Mouse (Mus musculus): ENCODE results near the gene Zfp422. TPM values are rescaled to one million over a fixed set of nuclear protein-coding genes. Genes with fewer than 3 reads are reported as not detected.

The Zfp422 gene
- total and polyA plus RNA-seq, 3 experiments: 11.9 to 33.4 (median 33.2) TPM

GRCm38 (mm10) chr6:116633741-116634695, 5.2 kb upstream of the Zfp422 start:
- Histone ChIP-seq H3K79me2 (replicated peaks; ENCODE audit: control insufficient read depth, extremely low read depth, insufficient read depth, poor library complexity, severe bottlenecking) (no peaks in the 10 kb centered on the region), H3K27me3 (replicated peaks) (no peaks in the 10 kb centered on the region), H3K4me2 (ENCODE audit: insufficient read depth, low read depth, poor library complexity, severe bottlenecking) (no peak overlapping the region), H3K9me3 (replicated peaks; ENCODE audit: low read length) (no peaks in the 10 kb centered on the region), H3K4me1 (ENCODE audit: control insufficient read depth in 1 of 2, insufficient read depth in 2 of 2) (peaks cover 3 to 30% of the 10 kb centered on the region in 2 experiments), H3K4me3 (replicated peaks in 1 of 3; ENCODE audit: low read depth in 2 of 3, low read length in 2 of 3, poor library complexity in 1 of 3) (no peak overlapping the region), H3K27ac (ENCODE audit: insufficient read depth, low read depth) (no peak overlapping the region), H3K9ac (ENCODE audit: insufficient read depth, low read depth) (no peak overlapping the region), H3K36me3 (replicated peaks in 1 of 2; ENCODE audit: control insufficient read depth in 1 of 2, insufficient read depth in 1 of 2, low read length in 1 of 2) (peaks cover 49 to 65% of the 10 kb centered on the region in 2 experiments)
- no peak for DNase-seq (ENCODE audit: extremely low read depth)
- dilution Hi-C loops (cut with MboI; ENCODE audit: extremely low pct_ligation_motif_present, extremely low pct_unique_long_range_greater_than_20kb, low sequenced_read_pairs) (no loop called here), in situ Hi-C loops (cut with MboI; ENCODE audit: low pct_ligation_motif_present, low pct_unique_long_range_greater_than_20kb, low sequenced_read_pairs) (no loop called here)
- TF ChIP-seq RAD21 (IDR thresholded peaks at IDR 0.05; ENCODE audit: low read depth, low read length) (no peak), POLR2A (IDR thresholded peaks at IDR 0.05; ENCODE audit: low read depth, low read length) (no peak), POLR2AphosphoS2 (IDR thresholded peaks at IDR 0.05; ENCODE audit: low read depth, low read length) (no peak), ZKSCAN1 (IDR thresholded peaks at IDR 0.05; ENCODE audit: borderline replicate concordance, low read depth, low read length) (no peak), MYC (IDR thresholded peaks at IDR 0.05; ENCODE audit: low read depth, low read length) (no peak), PAX5 (IDR thresholded peaks at IDR 0.05; ENCODE audit: low read length) (no peak), TBP (conservative IDR thresholded peaks at IDR 0.05; ENCODE audit: low read depth, low read length) (no peak), BHLHE40 (IDR thresholded peaks at IDR 0.05; ENCODE audit: low read depth, low read length) (no peak), JUN (IDR thresholded peaks at IDR 0.05; ENCODE audit: insufficient read depth, low read depth, low read length) (no peak), SMC3 (IDR thresholded peaks at IDR 0.05; ENCODE audit: low read depth, low read length) (no peak), MEF2A (IDR thresholded peaks at IDR 0.05; ENCODE audit: borderline replicate concordance, low read depth, low read length) (no peak), ZNF384 (IDR thresholded peaks at IDR 0.05; ENCODE audit: low read depth, low read length) (no peak), ETS1 (conservative IDR thresholded peaks at IDR 0.05; ENCODE audit: low read depth, low read length) (no peak), MAZ (IDR thresholded peaks at IDR 0.05; ENCODE audit: low read depth, low read length) (no peak), JUND (conservative IDR thresholded peaks at IDR 0.05; ENCODE audit: low read depth, low read length) (no peak), GABPA (IDR thresholded peaks at IDR 0.05; ENCODE audit: insufficient replicate concordance, low read depth, low read length) (no peak), ZMIZ1 (IDR thresholded peaks at IDR 0.05; ENCODE audit: low read depth, low read length) (no peak), NRF1 (IDR thresholded peaks at IDR 0.05; ENCODE audit: low read depth, low read length) (no peak)

DNA sequence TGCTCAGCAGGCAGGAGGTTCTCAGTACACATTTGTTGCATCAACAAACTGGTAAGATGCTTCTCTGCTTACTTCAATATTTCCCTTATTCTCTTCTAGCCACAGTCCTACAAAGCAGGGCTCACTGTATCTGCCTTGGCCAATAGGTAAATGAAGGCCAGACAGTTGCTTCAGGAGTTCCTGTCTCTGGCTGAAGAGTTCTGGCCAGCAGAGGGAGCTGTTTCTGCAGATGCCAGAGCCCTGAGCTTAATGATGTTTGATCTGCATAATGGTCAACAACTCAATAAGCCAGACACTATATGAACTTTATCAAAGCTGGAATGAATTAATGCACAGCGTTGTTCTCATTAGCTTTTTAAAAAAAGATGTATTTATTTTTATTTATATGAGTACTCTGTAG, 3.3 kb upstream of the Zfp422 start:
- dilution Hi-C loops (cut with MboI; ENCODE audit: extremely low pct_ligation_motif_present, extremely low pct_unique_long_range_greater_than_20kb, low sequenced_read_pairs): no loop called here
- H3K4me1 ChIP-seq (ENCODE audit: control insufficient read depth in 1 of 2, insufficient read depth in 2 of 2): peaks cover 3 to 30% of the 10 kb centered on the region in 2 experiments
- H3K27ac ChIP-seq (ENCODE audit: insufficient read depth, low read depth): no peak overlapping the region
- no peak overlapping the region for H3K9ac ChIP-seq (ENCODE audit: insufficient read depth, low read depth)
- H3K4me2 ChIP-seq (ENCODE audit: insufficient read depth, low read depth, poor library complexity, severe bottlenecking): no peak overlapping the region
- peak; percentile 81 for DNase-seq (ENCODE audit: extremely low read depth)
- H3K79me2 ChIP-seq (replicated peaks; ENCODE audit: control insufficient read depth, extremely low read depth, insufficient read depth, poor library complexity, severe bottlenecking): peaks cover 13% of the 10 kb centered on the region
- H3K27me3 ChIP-seq (replicated peaks): no peaks in the 10 kb centered on the region
- no peaks in the 10 kb centered on the region for H3K9me3 ChIP-seq (replicated peaks; ENCODE audit: low read length)
- peaks cover 30 to 47% of the 10 kb centered on the region in 2 experiments for H3K36me3 ChIP-seq (replicated peaks in 1 of 2; ENCODE audit: control insufficient read depth in 1 of 2, insufficient read depth in 1 of 2, low read length in 1 of 2)
- in situ Hi-C loops (cut with MboI; ENCODE audit: low pct_ligation_motif_present, low pct_unique_long_range_greater_than_20kb, low sequenced_read_pairs): no loop called here
- no peak overlapping the region for H3K4me3 ChIP-seq (replicated peaks in 1 of 3; ENCODE audit: low read depth in 2 of 3, low read length in 2 of 3, poor library complexity in 1 of 3)
- no peak for TF ChIP-seq JUN (IDR thresholded peaks at IDR 0.05; ENCODE audit: insufficient read depth, low read depth, low read length)
- TF ChIP-seq ZNF384 (IDR thresholded peaks at IDR 0.05; ENCODE audit: low read depth, low read length): no peak
- TF ChIP-seq CHD2 (IDR thresholded peaks at IDR 0.05; ENCODE audit: low read length): no peak
- TF ChIP-seq GABPA (IDR thresholded peaks at IDR 0.05; ENCODE audit: insufficient replicate concordance, low read depth, low read length): no peak
- TF ChIP-seq JUND (conservative IDR thresholded peaks at IDR 0.05; ENCODE audit: low read depth, low read length): no peak
- no peak for TF ChIP-seq MAZ (IDR thresholded peaks at IDR 0.05; ENCODE audit: low read depth, low read length)
- no peak for TF ChIP-seq USF1 (IDR thresholded peaks at IDR 0.05; ENCODE audit: low read depth, low read length)
- no peak for TF ChIP-seq E2F4 (IDR thresholded peaks at IDR 0.05; ENCODE audit: insufficient replicate concordance, low read depth, low read length)
- TF ChIP-seq RAD21 (IDR thresholded peaks at IDR 0.05; ENCODE audit: low read depth, low read length): peak; percentile 60
- TF ChIP-seq RCOR1 (conservative IDR thresholded peaks at IDR 0.05; ENCODE audit: low read depth, low read length): no peak
- TF ChIP-seq NELFE (IDR thresholded peaks at IDR 0.05; ENCODE audit: low read depth, low read length): peak; percentile 26; the same call in 1 of the 2 replicates
- no peak for TF ChIP-seq POLR2A (IDR thresholded peaks at IDR 0.05; ENCODE audit: low read depth, low read length)
- no peak for TF ChIP-seq HCFC1 (IDR thresholded peaks at IDR 0.05; ENCODE audit: low read depth, low read length)
- no peak for TF ChIP-seq EP300 (IDR thresholded peaks at IDR 0.05; ENCODE audit: low read length)
- no peak for TF ChIP-seq MXI1 (IDR thresholded peaks at IDR 0.05; ENCODE audit: low read depth, low read length)
- TF ChIP-seq MEF2A (IDR thresholded peaks at IDR 0.05; ENCODE audit: borderline replicate concordance, low read depth, low read length): no peak
- no peak for TF ChIP-seq MAFK (IDR thresholded peaks at IDR 0.05; ENCODE audit: insufficient replicate concordance, low read length)
- TF ChIP-seq ETS1 (conservative IDR thresholded peaks at IDR 0.05; ENCODE audit: low read depth, low read length): no peak
- TF ChIP-seq PAX5 (IDR thresholded peaks at IDR 0.05; ENCODE audit: low read length): no peak
- no peak for TF ChIP-seq KAT2A (IDR thresholded peaks at IDR 0.05; ENCODE audit: insufficient replicate concordance, low read length)
- TF ChIP-seq MYC (IDR thresholded peaks at IDR 0.05; ENCODE audit: low read depth, low read length): no peak

Measured in CH12.LX (cell line).